Mouse (Mus musculus) testis, adult 2 months (tissue): ENCODE measurements around the gene Iqch.

Experiments
- CTCF ChIP-seq: fragments of 200-500 bp; IDR thresholded peaks from 2 replicates; pipeline ENCODE4 v1.5.1; 2012; ENCODE audit warnings: low read depth, mild to moderate bottlenecking, inconsistent platforms, low read length, moderate library complexity; ENCODE audit not compliant: control insufficient read depth, insufficient read depth, insufficient replicate concordance
- POLR2A ChIP-seq: fragments of 200-500 bp; IDR thresholded peaks from 2 replicates; pipeline ENCODE4 v1.6.1; 2012; ENCODE audit warnings: low read depth, mild to moderate bottlenecking, inconsistent platforms, low read length, moderate library complexity; ENCODE audit not compliant: control insufficient read depth

DNA sequence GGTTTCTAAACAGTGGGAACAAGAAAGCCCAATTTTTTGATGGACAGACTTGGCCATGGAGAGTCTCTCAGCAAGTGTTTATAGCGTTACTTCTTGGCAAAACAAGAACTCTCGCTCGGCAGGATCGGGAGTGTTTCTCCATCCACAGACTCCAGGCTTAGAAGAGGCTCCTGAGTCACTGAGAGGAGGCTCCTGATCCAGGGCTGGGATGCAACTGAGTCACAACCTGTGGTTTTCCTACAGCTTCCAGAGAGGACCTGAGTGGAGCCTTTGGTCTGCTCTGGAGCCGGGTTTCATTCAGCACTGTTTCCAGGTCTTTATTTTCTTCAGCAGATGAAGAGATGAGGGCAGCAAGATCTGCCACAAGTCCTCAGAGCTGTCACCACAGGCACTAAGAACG, 5.7 kb upstream of the Iqch start:
- TF ChIP-seq POLR2A (no peak), CTCF (no peak)
